Mouse (Mus musculus) lung, adult 2 months (tissue): ENCODE results near the gene Rnf141. TPM values are rescaled to one million over a fixed set of nuclear protein-coding genes. Genes with fewer than 3 reads are reported as not detected.

ENCODE experiments used
- DNase-seq: peaks from one replicate; pipeline ENCODE4 v3.0.0; 2022
- H3K4me1 ChIP-seq: fragments of 200-500 bp; 2 replicates; pipeline ENCODE4 v1.6.1; 2011; ENCODE audit warnings: low read length; ENCODE audit not compliant: control insufficient read depth, insufficient read depth
- H3K4me3 ChIP-seq: fragments of 200-500 bp; replicated peaks from 2 replicates; pipeline ENCODE3; 2011; ENCODE audit warnings: low read depth, mild to moderate bottlenecking, control low read depth, low read length; ENCODE audit errors: extremely low read depth
- CTCF ChIP-seq: fragments of 200-500 bp; IDR thresholded peaks from 2 replicates; pipeline ENCODE4 v1.5.1; 2011; ENCODE audit warnings: mild to moderate bottlenecking, low read length, control low read depth; ENCODE audit not compliant: insufficient read depth
- POLR2A ChIP-seq: fragments of 200-500 bp; IDR thresholded peaks from 2 replicates; pipeline ENCODE4 v1.6.1; 2011; ENCODE audit warnings: low read depth, mild to moderate bottlenecking, control low read depth, low read length, borderline replicate concordance; ENCODE audit errors: extremely low read depth
- WGBS: fragments of 180-500 bp; shearing (Covaris S2); methylation state at CpG from one replicate; pipeline ENCODE4 v1.1.7; 2018; 5-methylcytosine and 5-hydroxymethylcytosine counted together
- polyA plus RNA-seq: library from polyadenylated mRNA; depleted of rRNA; stranded (reverse); fragments of >200 nt; gene quantifications from 2 replicates; pipeline ENCODE4 v1.2.3, GENCODE M21; 2012

The Rnf141 gene
- polyA plus RNA-seq, 1 experiment = 53.1 TPM

DNA sequence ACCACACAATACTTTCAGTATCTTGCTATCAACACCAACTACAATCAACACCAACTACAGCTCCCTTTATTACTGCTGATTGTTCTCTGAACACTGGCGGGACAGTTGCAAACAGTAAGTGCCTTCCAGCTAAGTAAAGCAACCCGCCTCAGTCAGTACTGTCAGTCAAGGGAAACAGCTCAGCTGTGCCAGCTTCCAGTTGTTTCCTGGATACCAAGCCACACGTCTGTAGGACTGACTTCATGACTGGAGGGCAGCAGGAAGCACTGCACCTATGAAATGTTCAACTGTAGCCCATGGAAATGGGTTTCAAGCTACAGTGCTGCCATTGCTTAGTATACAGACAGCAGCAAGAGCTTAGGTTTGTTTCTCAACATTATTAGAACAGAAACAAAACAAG, 9.7 kb downstream of the Rnf141 start:
- 24% methylated on average over 3 of the region's 3 CpGs for WGBS
- peaks cover 13% of the 10 kb centered on the region for H3K4me1 ChIP-seq
- TF ChIP-seq POLR2A (no peak), CTCF (no peak)
- H3K4me3 ChIP-seq = no peak overlapping the region
- DNase-seq = no peak

DNA sequence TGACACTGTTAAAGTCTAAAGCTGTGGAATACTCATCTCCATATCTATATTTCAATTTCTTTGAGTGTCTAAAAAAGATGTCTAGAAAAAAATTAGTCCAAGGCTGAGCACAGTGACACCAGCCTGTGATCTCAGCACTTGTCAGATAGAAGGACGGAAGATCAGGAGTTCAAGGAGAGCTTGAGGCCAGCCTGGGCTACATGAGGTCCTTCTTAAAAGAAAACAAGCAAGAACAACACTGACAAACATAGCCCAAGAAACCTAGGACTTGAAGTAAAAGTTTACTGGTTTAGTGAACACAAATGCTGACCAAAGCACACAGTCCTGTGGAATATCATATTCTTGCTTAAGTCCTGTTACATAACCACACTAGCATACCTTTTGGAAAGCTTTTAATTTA, 10.2 kb downstream of the Rnf141 start:
- Histone ChIP-seq H3K4me3 (no peak overlapping the region), H3K4me1 (peaks cover 13% of the 10 kb centered on the region)
- WGBS = 95% methylated on average over 1 of the region's 1 CpGs
- no peak for TF ChIP-seq POLR2A
- no peak for TF ChIP-seq CTCF
- DNase-seq = no peak

DNA sequence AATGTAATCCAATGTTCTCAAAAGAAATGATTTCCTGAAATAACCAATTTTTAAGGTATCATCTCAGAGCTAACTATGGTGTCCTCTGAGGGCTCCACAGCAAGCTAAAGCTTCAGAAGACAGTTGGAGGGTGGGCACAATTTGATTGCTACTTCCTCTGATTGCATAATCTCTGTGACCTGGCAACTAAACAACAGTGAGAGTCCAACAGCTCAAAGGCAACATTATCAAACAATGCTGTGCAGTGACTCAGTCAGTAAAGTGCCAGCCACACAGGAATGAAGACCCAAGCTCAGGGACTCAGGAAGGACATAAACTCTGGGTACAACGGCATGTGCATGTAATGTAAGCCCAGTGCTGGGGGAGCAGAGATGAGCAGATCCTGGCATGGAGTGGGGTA, 11.2 kb downstream of the Rnf141 start:
- TF ChIP-seq POLR2A (no peak), CTCF (no peak)
- H3K4me3 ChIP-seq = no peak overlapping the region
- 21% methylated on average over 1 of the region's 1 CpGs for WGBS
- DNase-seq = no peak
- H3K4me1 ChIP-seq = peaks cover 13% of the 10 kb centered on the region

DNA sequence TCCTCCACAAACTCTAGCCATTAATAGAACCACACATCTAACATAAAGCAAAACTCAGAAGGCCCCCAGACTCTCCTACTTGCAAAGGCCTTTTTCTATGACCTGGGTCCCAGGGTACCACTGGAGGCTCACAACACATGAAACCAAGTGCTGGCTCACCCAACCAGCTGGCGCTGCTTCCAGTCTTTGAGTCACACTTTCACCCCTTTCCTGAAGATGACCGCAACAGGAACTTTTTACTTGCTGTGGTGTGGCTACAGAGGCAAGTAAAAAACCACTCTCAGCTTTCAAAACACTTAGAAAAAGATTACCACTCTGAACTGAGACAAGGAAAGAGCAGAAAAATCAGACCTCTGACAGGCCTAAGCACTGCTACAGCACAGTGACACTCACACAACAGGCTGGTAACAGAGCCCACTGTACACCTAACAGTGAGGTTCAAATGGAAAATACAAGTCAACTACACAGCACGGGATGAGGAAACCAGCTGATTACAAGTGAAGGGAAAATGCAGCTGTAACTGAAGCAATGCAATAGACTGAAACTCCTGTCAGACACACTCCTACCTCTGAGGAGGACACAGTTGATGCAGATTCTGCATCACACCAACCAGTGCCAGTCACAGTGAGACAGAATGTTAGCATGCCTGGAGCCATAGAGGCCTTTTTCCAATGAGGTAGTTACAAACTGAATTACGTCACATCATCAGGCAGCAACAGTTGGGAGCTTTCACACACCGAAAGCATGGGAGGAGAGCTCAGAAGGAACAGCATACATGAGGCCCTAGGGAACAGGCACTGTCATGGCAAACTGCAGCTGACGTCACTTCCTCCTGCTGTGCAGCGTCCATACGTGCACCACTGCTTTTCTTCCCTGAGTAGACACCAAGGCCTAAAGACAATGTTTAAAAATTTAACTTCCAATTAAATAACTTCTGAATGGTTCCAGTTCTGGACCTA, 20.0 kb downstream of the Rnf141 start:
- DNase-seq = no peak
- TF ChIP-seq CTCF (no peak), POLR2A (no peak)
- 70% methylated on average over 8 of the region's 8 CpGs for WGBS
- peaks cover 6% of the 10 kb centered on the region; the same call in 1 of the 2 replicates for H3K4me1 ChIP-seq
- no peak overlapping the region for H3K4me3 ChIP-seq

DNA sequence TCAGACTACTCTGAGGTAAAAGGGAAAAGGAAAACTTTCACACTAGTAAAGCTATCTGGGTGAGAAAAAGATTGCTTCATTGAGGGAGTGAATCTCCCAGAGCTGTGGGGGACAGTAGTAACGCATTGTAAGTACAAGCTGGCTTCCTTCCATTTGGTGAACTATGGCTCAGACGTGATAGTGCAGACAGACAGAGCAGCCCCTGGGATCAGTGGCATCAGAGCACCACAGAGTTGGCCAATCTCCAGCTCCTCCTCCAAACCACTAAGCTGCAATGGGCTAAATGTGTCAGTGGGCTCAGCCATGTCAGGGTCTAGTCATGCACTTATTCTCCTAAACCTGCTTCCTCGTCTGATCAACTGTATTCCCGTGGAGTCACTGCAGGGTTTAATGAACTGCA, 20.7 kb downstream of the Rnf141 start:
- no peak for DNase-seq
- Histone ChIP-seq H3K4me3 (no peak overlapping the region), H3K4me1 (peaks cover 6% of the 10 kb centered on the region; the same call in 1 of the 2 replicates)
- no peak for TF ChIP-seq CTCF
- no peak for TF ChIP-seq POLR2A
- 61% methylated on average over 4 of the region's 4 CpGs for WGBS

DNA sequence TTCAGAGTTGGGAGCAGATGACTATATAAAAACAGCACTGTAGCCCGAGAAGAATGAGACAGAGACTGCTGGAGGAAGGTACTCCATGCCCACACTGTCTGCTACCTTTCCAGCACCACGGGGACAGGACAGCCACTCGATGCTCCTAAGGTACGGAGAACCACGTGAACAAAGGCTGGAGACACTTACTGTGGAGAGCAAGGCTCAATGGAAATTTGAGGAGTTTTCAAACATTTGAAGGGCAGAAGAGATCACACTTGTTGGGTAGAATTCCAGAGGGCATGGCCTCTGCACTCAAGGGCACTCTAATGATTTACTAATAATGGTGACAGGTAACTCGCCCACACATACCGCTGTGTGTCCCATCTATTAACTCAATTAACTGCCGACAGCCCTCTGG, 21.2 kb downstream of the Rnf141 start:
- 60% methylated on average over 8 of the region's 8 CpGs for WGBS
- Histone ChIP-seq H3K4me3 (no peak overlapping the region), H3K4me1 (peaks cover 9% of the 10 kb centered on the region; the same call in 1 of the 2 replicates)
- DNase-seq = no peak
- TF ChIP-seq POLR2A = no peak
- no peak for TF ChIP-seq CTCF

DNA sequence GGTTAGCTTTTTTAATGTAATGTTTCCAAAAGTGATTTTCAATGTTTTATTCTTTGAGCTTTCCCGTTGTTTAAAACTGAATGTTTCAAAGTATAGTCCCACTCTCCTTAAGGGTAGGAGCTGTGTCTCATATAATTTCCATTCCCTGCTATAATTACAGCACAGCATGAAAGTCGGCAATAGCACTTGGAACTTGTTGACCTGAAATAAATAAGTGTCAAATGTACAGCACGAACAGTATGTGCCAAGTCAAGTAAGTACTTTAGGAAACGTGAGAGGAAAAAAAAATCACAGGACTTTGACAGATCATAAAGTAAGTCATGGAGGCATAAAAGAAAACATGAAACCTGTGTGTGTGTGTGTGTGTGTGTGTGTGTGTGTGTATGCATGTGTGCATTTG, 22.2 kb downstream of the Rnf141 start:
- TF ChIP-seq CTCF = no peak
- no peak for TF ChIP-seq POLR2A

DNA sequence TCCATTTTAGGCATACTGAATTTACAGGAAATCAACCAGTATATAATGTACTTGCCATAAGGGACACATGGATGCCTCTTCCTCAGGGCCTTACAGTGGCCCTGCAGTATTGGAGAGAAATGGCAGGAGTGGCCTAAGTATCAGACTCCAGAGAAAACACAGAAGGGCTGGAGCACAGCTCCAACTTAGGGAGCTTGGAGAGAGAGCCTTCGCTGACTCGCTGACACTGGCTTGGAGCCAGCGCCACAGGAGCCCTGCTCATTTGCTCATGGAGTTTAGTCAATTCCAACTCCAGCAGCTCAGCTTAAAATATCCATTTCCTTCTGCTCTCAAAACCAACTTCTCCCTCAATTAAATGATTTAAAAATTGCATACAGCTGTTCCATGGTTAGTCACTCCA, 22.6 kb downstream of the Rnf141 start:
- no peak for DNase-seq
- Histone ChIP-seq H3K4me3 (no peak overlapping the region), H3K4me1 (peaks cover 9% of the 10 kb centered on the region; the same call in 1 of the 2 replicates)
- TF ChIP-seq POLR2A (no peak), CTCF (no peak)
- 24% methylated on average over 3 of the region's 3 CpGs for WGBS

More for the DNA sequence above, 22.2 kb downstream of the Rnf141 start:
- WGBS = 40% methylated on average over 4 of the region's 4 CpGs
- DNase-seq = no peak
- Histone ChIP-seq H3K4me1 (peaks cover 9% of the 10 kb centered on the region; the same call in 1 of the 2 replicates), H3K4me3 (no peak overlapping the region)

DNA sequence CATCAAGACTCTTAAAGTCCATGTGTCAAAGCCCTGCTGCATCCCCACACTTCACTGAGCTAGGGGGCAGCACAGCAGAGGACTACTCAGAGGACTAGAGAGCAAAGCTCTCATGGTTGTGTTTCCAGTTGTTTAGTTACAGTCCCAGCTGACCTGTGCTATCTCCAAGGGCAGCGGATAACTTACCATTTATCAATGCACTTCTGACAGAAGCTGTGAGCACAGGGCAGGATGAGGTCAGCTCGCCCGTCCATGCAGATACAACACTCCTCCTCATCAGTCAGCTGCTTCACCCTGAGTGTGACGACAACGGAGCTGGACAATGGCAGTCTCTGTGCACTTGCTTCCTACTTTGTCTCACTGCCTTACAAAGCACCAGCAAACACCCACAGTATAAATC, 23.2 kb downstream of the Rnf141 start:
- TF ChIP-seq POLR2A (no peak), CTCF (peak; percentile 23; the same call in 1 of the 2 replicates)
- Histone ChIP-seq H3K4me3 (no peak overlapping the region), H3K4me1 (peaks cover 9% of the 10 kb centered on the region; the same call in 1 of the 2 replicates)
- no peak for DNase-seq
- WGBS = 49% methylated on average over 5 of the region's 5 CpGs
